Mouse (Mus musculus): ENCODE results near the gene Galnt10.

GRCm38 (mm10) chr11:57831281-57831781 lies 186.1 kb downstream of the Galnt10 start:
- TF ChIP-seq POLR2A (IDR thresholded peaks at IDR 0.05; ENCODE audit: insufficient read depth, low read depth, low read length): no peak
- TF ChIP-seq EP300 (IDR thresholded peaks at IDR 0.05; ENCODE audit: insufficient read depth, low read depth, low read length): no peak

Data from heart, adult 2 months (tissue).